Mouse (Mus musculus) ES-Bruce4 (cell line): ENCODE results near the gene Dusp23.

Experiments used
- CTCF ChIP-seq: IDR thresholded peaks from one replicate; pipeline ENCODE4 v1.8.1; 2011; ENCODE audit warnings: low read depth, low read length
- EP300 ChIP-seq: IDR thresholded peaks from 2 replicates; pipeline ENCODE4 v1.6.1; 2011; ENCODE audit warnings: low read depth, low read length; ENCODE audit not compliant: insufficient read depth
- POLR2A ChIP-seq: IDR thresholded peaks from one replicate; pipeline ENCODE4 v1.8.1; 2011; ENCODE audit warnings: low read length; ENCODE audit not compliant: insufficient read depth

- TF ChIP-seq CTCF (no peak), POLR2A (no peak), EP300 (no peak)
These were observed 42.4 kb downstream of the Dusp23 start, which contains the start of gene Slamf8 for GRCm38 (mm10) chr1:172590385-172590784.
